Mouse (Mus musculus) myocyte (in vitro differentiated cells): ENCODE results near the gene Dclk2.

ENCODE experiments used
- E2F4 ChIP-seq: IDR thresholded peaks from one replicate; pipeline ENCODE4 v1.6.1; 2011; ENCODE audit warnings: mild to moderate bottlenecking, control low read depth, moderate library complexity; ENCODE audit not compliant: insufficient read depth
- MAX ChIP-seq: IDR thresholded peaks from one replicate; pipeline ENCODE4 v1.6.1; 2011; ENCODE audit warnings: low read depth, mild to moderate bottlenecking, control low read depth
- MYOD1 ChIP-seq, 3 experiments: IDR thresholded peaks; one replicate each; pipeline ENCODE4 v1.6.1; 2011; ENCODE audit warnings: control low read depth in 2 of 3, low read depth in 2 of 3, mild to moderate bottlenecking in 2 of 3, moderate library complexity in 1 of 3; ENCODE audit not compliant: insufficient read length in 2 of 3, control insufficient read depth in 1 of 3
- MYOG ChIP-seq, 3 experiments: IDR thresholded peaks; one replicate each; pipeline ENCODE4 v1.6.1; 2011; ENCODE audit warnings: control low read depth in 2 of 3, low read depth in 2 of 3, mild to moderate bottlenecking in 2 of 3; ENCODE audit not compliant: insufficient read length in 2 of 3, control insufficient read depth in 1 of 3, insufficient read depth in 1 of 3
- POLR2A ChIP-seq: IDR thresholded peaks from one replicate; pipeline ENCODE4 v1.6.1; 2011; ENCODE audit warnings: low read depth, mild to moderate bottlenecking, control low read depth, moderate library complexity; ENCODE audit not compliant: insufficient read length
- POLR2AphosphoS2 ChIP-seq: IDR thresholded peaks from one replicate; pipeline ENCODE4 v1.6.1; 2011; ENCODE audit warnings: low read depth, control low read depth; ENCODE audit not compliant: insufficient read length
- SRF ChIP-seq: IDR thresholded peaks from one replicate; pipeline ENCODE4 v1.6.1; 2011; ENCODE audit warnings: low read depth; ENCODE audit not compliant: control insufficient read depth, insufficient read length
- TCF12 ChIP-seq: IDR thresholded peaks from one replicate; pipeline ENCODE4 v1.6.1; 2011; ENCODE audit warnings: mild to moderate bottlenecking, control low read depth; ENCODE audit not compliant: poor library complexity, insufficient read depth, severe bottlenecking
- TCF3 ChIP-seq: IDR thresholded peaks from one replicate; pipeline ENCODE4 v1.6.1; 2011; ENCODE audit warnings: low read depth, control low read depth; ENCODE audit not compliant: insufficient read length
- USF1 ChIP-seq: IDR thresholded peaks from one replicate; pipeline ENCODE4 v1.6.1; 2011; ENCODE audit warnings: low read depth, mild to moderate bottlenecking, control low read depth, moderate library complexity

DNA sequence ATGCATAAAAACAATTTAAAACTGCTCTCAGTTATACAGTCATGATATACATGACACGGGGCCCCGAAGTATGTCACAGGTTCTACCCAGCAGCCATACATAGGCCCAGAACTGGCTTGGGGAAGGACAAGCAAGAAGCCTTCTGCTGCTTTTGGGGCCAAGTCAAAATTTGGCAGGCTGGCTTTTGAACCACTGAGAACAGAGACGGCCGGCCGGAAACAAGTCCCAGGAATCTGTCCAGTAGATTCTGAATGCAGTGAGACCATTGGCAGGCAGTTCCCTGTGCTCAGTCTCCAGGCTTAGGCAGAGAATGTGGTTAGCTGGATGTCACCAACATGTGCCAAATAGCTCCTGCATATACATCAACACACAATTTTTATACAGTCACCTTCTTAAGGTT is 130.9 kb downstream of the Dclk2 start:
- no peak for TF ChIP-seq MYOD1 (IDR thresholded peaks at IDR 0.05; ENCODE audit: control insufficient read depth in 1 of 3, insufficient read length in 2 of 3, low read depth in 2 of 3)
- TF ChIP-seq POLR2AphosphoS2: no peak
- no peak for TF ChIP-seq MAX
- no peak for TF ChIP-seq SRF
- no peak for TF ChIP-seq E2F4
- no peak for TF ChIP-seq POLR2A
- TF ChIP-seq USF1: no peak
- no peak for TF ChIP-seq TCF12
- TF ChIP-seq MYOG (IDR thresholded peaks at IDR 0.05; ENCODE audit: control insufficient read depth in 1 of 3, insufficient read depth in 1 of 3, insufficient read length in 2 of 3, low read depth in 2 of 3): no peak
- TF ChIP-seq TCF3: no peak
